Mouse (Mus musculus): Measurements from ENCODE around the gene Frmd4b. TPM values are rescaled to one million over a fixed set of nuclear protein-coding genes. Genes with fewer than 3 reads are reported as not detected.

Frmd4b gene
- polyA plus RNA-seq, 1 experiment from 2014 or later = 17.6 TPM

DNA sequence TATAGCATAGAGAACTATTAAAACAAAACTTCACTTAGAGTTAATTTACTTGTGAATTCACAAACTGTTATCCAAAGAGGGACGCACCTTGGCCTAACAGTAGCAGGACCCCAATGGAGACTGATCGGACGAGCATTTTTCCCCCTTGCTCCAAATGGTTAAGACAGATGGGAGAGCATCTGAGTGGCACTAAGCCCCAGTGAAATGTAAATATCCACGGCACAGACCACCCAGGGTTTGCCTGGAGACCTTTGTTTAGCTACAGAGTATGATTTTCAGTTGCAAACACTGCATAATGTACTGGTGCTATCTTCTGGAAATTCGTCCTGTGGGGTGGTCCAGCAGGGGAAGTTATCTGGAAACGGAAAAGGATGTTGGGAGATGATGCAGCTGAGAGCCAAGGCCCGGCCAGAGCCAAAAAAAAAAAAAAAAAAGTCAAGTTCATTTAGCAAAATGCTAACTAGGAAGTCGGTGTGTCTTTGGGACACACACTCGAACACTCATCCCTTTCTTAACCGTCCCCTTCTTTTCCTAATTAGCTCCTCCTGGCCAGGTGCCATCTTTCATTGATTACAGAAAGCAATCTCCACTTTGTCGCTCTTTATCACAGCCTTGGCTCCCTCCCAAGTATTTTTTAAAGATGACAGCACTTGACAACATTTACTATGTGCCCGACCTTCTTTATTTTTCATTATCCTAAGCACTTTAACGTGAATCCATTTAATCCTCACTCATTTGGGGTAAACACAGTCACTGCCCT is 95.9 kb downstream of the Frmd4b start:
- 52% methylated on average over 13 of the region's 13 CpGs for WGBS
- ATAC-seq (ENCODE audit: insufficient number of reproducible peaks, insufficient read depth, low FRiP score, low read depth) = no peak
- Histone ChIP-seq H3K27ac (replicated peaks in 1 of 2; ENCODE audit: control insufficient read depth in 1 of 2, insufficient read depth in 1 of 2, low read depth in 2 of 2, low read length in 2 of 2) (no peak overlapping the region), H3K4me3 (ENCODE audit: control insufficient read depth in 1 of 2, insufficient read depth in 1 of 2, low read depth in 1 of 2, low read length in 2 of 2) (no peak overlapping the region), H3K9ac (ENCODE audit: low read length) (no peak overlapping the region), H3K4me2 (ENCODE audit: low read length) (no peak overlapping the region), H3K9me3 (ENCODE audit: control insufficient read depth, low read length) (no peaks in the 10 kb centered on the region), H3K27me3 (ENCODE audit: control insufficient read depth, insufficient read depth, low read length) (0 out of 2 replicates have a peak, but pooled peaks cover 4% of the 10 kb centered on the region), H3K4me1 (ENCODE audit: control insufficient read depth in 2 of 2, insufficient read depth in 2 of 2, low read length in 2 of 2) (peaks cover 5 to 10% of the 10 kb centered on the region in 2 experiments), H3K36me3 (ENCODE audit: control insufficient read depth, insufficient read depth, low read length) (no peaks in the 10 kb centered on the region)

- 0 out of 2 replicates have a peak, but pooled peaks cover 4% of the 10 kb centered on the region for H3K27me3 ChIP-seq (ENCODE audit: control insufficient read depth, insufficient read depth, low read length)
- no peaks in the 10 kb centered on the region for H3K9me3 ChIP-seq (ENCODE audit: control insufficient read depth, low read length)
- ATAC-seq (ENCODE audit: insufficient number of reproducible peaks, insufficient read depth, low FRiP score, low read depth) = no peak
- peaks cover 11 to 17% of the 10 kb centered on the region in 2 experiments for H3K4me1 ChIP-seq (ENCODE audit: control insufficient read depth in 2 of 2, insufficient read depth in 2 of 2, low read length in 2 of 2)
- no peaks in the 10 kb centered on the region for H3K36me3 ChIP-seq (ENCODE audit: control insufficient read depth, insufficient read depth, low read length)
- no peak overlapping the region for H3K9ac ChIP-seq (ENCODE audit: low read length)
- H3K4me3 ChIP-seq (ENCODE audit: control insufficient read depth in 1 of 2, insufficient read depth in 1 of 2, low read depth in 1 of 2, low read length in 2 of 2) = no peak overlapping the region
- H3K27ac ChIP-seq (replicated peaks in 1 of 2; ENCODE audit: control insufficient read depth in 1 of 2, insufficient read depth in 1 of 2, low read depth in 2 of 2, low read length in 2 of 2) = no peak overlapping the region
- H3K4me2 ChIP-seq (ENCODE audit: low read length) = no peak overlapping the region
- WGBS = 51% methylated on average over 2 of the region's 2 CpGs
Measured at GRCm38 (mm10) chr6:97520566-97520965, 96.8 kb downstream of the Frmd4b start.

GRCm38 (mm10) chr6:97519553-97519952 is 97.8 kb downstream of the Frmd4b start:
- H3K27ac ChIP-seq (replicated peaks in 1 of 2; ENCODE audit: control insufficient read depth in 1 of 2, insufficient read depth in 1 of 2, low read depth in 2 of 2, low read length in 2 of 2) = no peak overlapping the region
- no peak overlapping the region for H3K4me2 ChIP-seq (ENCODE audit: low read length)
- ATAC-seq (ENCODE audit: insufficient number of reproducible peaks, insufficient read depth, low FRiP score, low read depth) = no peak
- no peaks in the 10 kb centered on the region for H3K9me3 ChIP-seq (ENCODE audit: control insufficient read depth, low read length)
- WGBS = 88% methylated on average over 10 of the region's 10 CpGs
- H3K36me3 ChIP-seq (ENCODE audit: control insufficient read depth, insufficient read depth, low read length) = no peaks in the 10 kb centered on the region
- H3K4me3 ChIP-seq (ENCODE audit: control insufficient read depth in 1 of 2, insufficient read depth in 1 of 2, low read depth in 1 of 2, low read length in 2 of 2) = no peak overlapping the region
- H3K4me1 ChIP-seq (ENCODE audit: control insufficient read depth in 2 of 2, insufficient read depth in 2 of 2, low read length in 2 of 2) = peaks cover 12 to 18% of the 10 kb centered on the region in 2 experiments
- no peak overlapping the region for H3K9ac ChIP-seq (ENCODE audit: low read length)
- 0 out of 2 replicates have a peak, but pooled peaks cover 3% of the 10 kb centered on the region for H3K27me3 ChIP-seq (ENCODE audit: control insufficient read depth, insufficient read depth, low read length)

- ATAC-seq (ENCODE audit: insufficient number of reproducible peaks, insufficient read depth, low FRiP score, low read depth) = 0 out of 2 replicates have a peak, but pooled peaks have one; percentile 42
- peak overlapping the region in 1 of 2 experiments; percentile 35; a peak in 1 of 4 replicates for H3K27ac ChIP-seq (replicated peaks in 1 of 2; ENCODE audit: control insufficient read depth in 1 of 2, insufficient read depth in 1 of 2, low read depth in 2 of 2, low read length in 2 of 2)
- peaks cover 12 to 18% of the 10 kb centered on the region in 2 experiments for H3K4me1 ChIP-seq (ENCODE audit: control insufficient read depth in 2 of 2, insufficient read depth in 2 of 2, low read length in 2 of 2)
- no peak overlapping the region for H3K9ac ChIP-seq (ENCODE audit: low read length)
- H3K27me3 ChIP-seq (ENCODE audit: control insufficient read depth, insufficient read depth, low read length) = no peaks in the 10 kb centered on the region
- no peak overlapping the region for H3K4me2 ChIP-seq (ENCODE audit: low read length)
- 4% methylated on average over 2 of the region's 2 CpGs for WGBS
- H3K9me3 ChIP-seq (ENCODE audit: control insufficient read depth, low read length) = no peaks in the 10 kb centered on the region
- no peaks in the 10 kb centered on the region for H3K36me3 ChIP-seq (ENCODE audit: control insufficient read depth, insufficient read depth, low read length)
- no peak overlapping the region for H3K4me3 ChIP-seq (ENCODE audit: control insufficient read depth in 1 of 2, insufficient read depth in 1 of 2, low read depth in 1 of 2, low read length in 2 of 2)
Measured at GRCm38 (mm10) chr6:97518467-97518866, 98.9 kb downstream of the Frmd4b start.

DNA sequence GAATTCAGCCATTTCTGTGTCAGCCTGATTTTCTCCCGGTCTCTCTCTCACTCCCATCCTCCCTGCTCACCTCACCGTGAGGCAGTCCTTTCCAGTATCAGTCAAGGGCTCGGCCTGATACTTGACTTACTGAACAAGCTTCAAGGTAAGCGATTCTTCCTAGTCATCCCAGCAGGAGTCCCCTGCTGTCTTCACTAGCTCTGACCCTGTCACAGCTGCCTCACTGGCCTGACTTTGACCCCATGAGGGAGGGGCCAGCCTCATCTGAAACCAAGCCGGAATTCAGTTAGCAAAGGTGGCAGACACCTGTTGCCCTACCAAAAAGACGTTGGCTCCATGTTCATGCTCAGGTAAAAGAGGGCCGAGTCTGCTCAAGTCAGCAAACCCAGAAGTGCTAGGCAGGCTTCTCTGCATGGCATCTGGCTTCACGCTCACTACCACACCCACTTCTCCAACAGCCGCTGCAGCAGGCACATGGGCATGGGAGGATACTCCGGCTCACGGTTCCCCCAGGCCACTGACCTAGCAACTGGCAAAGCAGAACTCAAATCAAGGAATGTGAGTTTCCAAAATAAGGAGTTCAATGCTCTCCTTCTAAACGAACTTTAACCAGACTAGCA is 99.6 kb downstream of the Frmd4b start:
- no peak for ATAC-seq (ENCODE audit: insufficient number of reproducible peaks, insufficient read depth, low FRiP score, low read depth)
- no peaks in the 10 kb centered on the region for H3K27me3 ChIP-seq (ENCODE audit: control insufficient read depth, insufficient read depth, low read length)
- no peak overlapping the region for H3K27ac ChIP-seq (replicated peaks in 1 of 2; ENCODE audit: control insufficient read depth in 1 of 2, insufficient read depth in 1 of 2, low read depth in 2 of 2, low read length in 2 of 2)
- no peaks in the 10 kb centered on the region for H3K36me3 ChIP-seq (ENCODE audit: control insufficient read depth, insufficient read depth, low read length)
- H3K4me1 ChIP-seq (ENCODE audit: control insufficient read depth in 2 of 2, insufficient read depth in 2 of 2, low read length in 2 of 2) = peaks cover 10 to 18% of the 10 kb centered on the region in 2 experiments
- no peak overlapping the region for H3K4me3 ChIP-seq (ENCODE audit: control insufficient read depth in 1 of 2, insufficient read depth in 1 of 2, low read depth in 1 of 2, low read length in 2 of 2)
- no peak overlapping the region for H3K9ac ChIP-seq (ENCODE audit: low read length)
- no peak overlapping the region for H3K4me2 ChIP-seq (ENCODE audit: low read length)
- 39% methylated on average over 12 of the region's 12 CpGs for WGBS
- H3K9me3 ChIP-seq (ENCODE audit: control insufficient read depth, low read length) = no peaks in the 10 kb centered on the region

- WGBS = 89% methylated on average over 5 of the region's 5 CpGs
- Histone ChIP-seq H3K4me2 (ENCODE audit: low read length) (no peak overlapping the region), H3K4me3 (ENCODE audit: control insufficient read depth in 1 of 2, insufficient read depth in 1 of 2, low read depth in 1 of 2, low read length in 2 of 2) (no peak overlapping the region), H3K9ac (ENCODE audit: low read length) (no peak overlapping the region), H3K27me3 (ENCODE audit: control insufficient read depth, insufficient read depth, low read length) (no peaks in the 10 kb centered on the region), H3K27ac (replicated peaks in 1 of 2; ENCODE audit: control insufficient read depth in 1 of 2, insufficient read depth in 1 of 2, low read depth in 2 of 2, low read length in 2 of 2) (no peak overlapping the region), H3K9me3 (ENCODE audit: control insufficient read depth, low read length) (no peaks in the 10 kb centered on the region), H3K4me1 (ENCODE audit: control insufficient read depth in 2 of 2, insufficient read depth in 2 of 2, low read length in 2 of 2) (peaks cover 10 to 18% of the 10 kb centered on the region in 2 experiments), H3K36me3 (ENCODE audit: control insufficient read depth, insufficient read depth, low read length) (no peaks in the 10 kb centered on the region)
- no peak for ATAC-seq (ENCODE audit: insufficient number of reproducible peaks, insufficient read depth, low FRiP score, low read depth)
Measured at GRCm38 (mm10) chr6:97516941-97517340, 100.4 kb downstream of the Frmd4b start.

- H3K4me2 ChIP-seq (ENCODE audit: low read length) = no peak overlapping the region
- no peak overlapping the region for H3K9ac ChIP-seq (ENCODE audit: low read length)
- H3K27me3 ChIP-seq (ENCODE audit: control insufficient read depth, insufficient read depth, low read length) = no peaks in the 10 kb centered on the region
- ATAC-seq (ENCODE audit: insufficient number of reproducible peaks, insufficient read depth, low FRiP score, low read depth) = no peak
- WGBS = 38% methylated on average over 8 of the region's 8 CpGs
- H3K27ac ChIP-seq (replicated peaks in 1 of 2; ENCODE audit: control insufficient read depth in 1 of 2, insufficient read depth in 1 of 2, low read depth in 2 of 2, low read length in 2 of 2) = peak overlapping the region in 1 of 2 experiments; percentile 34; a peak in 2 of 4 replicates
- peaks cover 6 to 10% of the 10 kb centered on the region in 2 experiments; a peak in 3 of 4 replicates for H3K4me1 ChIP-seq (ENCODE audit: control insufficient read depth in 2 of 2, insufficient read depth in 2 of 2, low read length in 2 of 2)
- H3K36me3 ChIP-seq (ENCODE audit: control insufficient read depth, insufficient read depth, low read length) = no peaks in the 10 kb centered on the region
- no peaks in the 10 kb centered on the region for H3K9me3 ChIP-seq (ENCODE audit: control insufficient read depth, low read length)
- H3K4me3 ChIP-seq (ENCODE audit: control insufficient read depth in 1 of 2, insufficient read depth in 1 of 2, low read depth in 1 of 2, low read length in 2 of 2) = no peak overlapping the region
Measured at GRCm38 (mm10) chr6:97510771-97511170, 106.6 kb downstream of the Frmd4b start.
